Mouse (Mus musculus): Measurements from ENCODE around the gene Pcolce.

DNA sequence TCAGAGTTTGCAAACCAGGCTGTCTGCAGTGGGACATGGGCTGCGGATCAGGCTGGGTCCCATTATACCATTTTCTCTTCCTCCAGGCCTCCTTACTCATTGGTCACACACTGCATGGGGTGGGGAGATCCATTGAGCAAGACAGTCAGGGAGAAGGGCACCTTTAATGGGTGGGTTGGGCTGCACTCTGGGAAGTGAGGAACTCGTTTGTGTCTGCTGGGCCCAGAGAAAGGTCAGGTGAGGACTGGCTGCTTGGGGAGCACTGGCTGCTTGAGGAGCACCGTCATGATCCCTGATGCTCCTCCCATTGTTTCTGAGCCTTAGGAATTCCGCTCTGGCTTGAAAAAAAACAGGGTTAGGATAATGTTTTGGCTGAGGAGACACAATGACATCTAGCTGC is 29.3 kb upstream of the Pcolce start:
- TF ChIP-seq MAZ (IDR thresholded peaks at IDR 0.05; ENCODE audit: low read depth, low read length) = no peak
- TF ChIP-seq CTCF (IDR thresholded peaks at IDR 0.05 in 2 of 3, conservative IDR thresholded peaks at IDR 0.05 in 1 of 3; ENCODE audit: control insufficient read depth in 1 of 3, insufficient read depth in 1 of 3, low read depth in 2 of 3, low read length in 3 of 3, poor library complexity in 1 of 3, severe bottlenecking in 1 of 3) = no peak
- no peak for TF ChIP-seq BHLHE40 (IDR thresholded peaks at IDR 0.05; ENCODE audit: borderline replicate concordance, low read depth, low read length)
- no peak for TF ChIP-seq CHD2 (IDR thresholded peaks at IDR 0.05; ENCODE audit: low read length)
- no peak for TF ChIP-seq CHD1 (IDR thresholded peaks at IDR 0.05; ENCODE audit: low read depth, low read length)
- no peak for TF ChIP-seq ZC3H11A (IDR thresholded peaks at IDR 0.05; ENCODE audit: low read depth, low read length)
- TF ChIP-seq MAX (IDR thresholded peaks at IDR 0.05; ENCODE audit: low read length) = no peak

All from MEL (cell line).